Mouse (Mus musculus) lung, embryonic 14.5 days (tissue): ENCODE results near the gene Stat5b. TPM values are rescaled to one million over a fixed set of nuclear protein-coding genes. Genes with fewer than 3 reads are reported as not detected.

Experiments
- ATAC-seq: fragments of 200-750 bp; cut with Nextera tagmentation; 2 replicates; pipeline ENCODE4 v1.8.0; 2017; ENCODE audit warnings: mild to moderate bottlenecking, moderate TSS enrichment, moderate library complexity; ENCODE audit not compliant: insufficient read depth
- DNase-seq: peaks from one replicate; pipeline ENCODE4 v3.0.0-alpha.2; 2015
- H3K27ac ChIP-seq: fragments of 300-500 bp; sonication (generic); 2 replicates; pipeline ENCODE4 v1.5.1; 2014; ENCODE audit warnings: low read depth, mild to moderate bottlenecking, moderate library complexity
- H3K27me3 ChIP-seq: fragments of 300-500 bp; sonication (generic); 2 replicates; pipeline ENCODE4 v1.6.1; 2014; ENCODE audit warnings: low read length, control low read depth; ENCODE audit not compliant: insufficient read depth
- H3K36me3 ChIP-seq: fragments of 300-500 bp; sonication (generic); 2 replicates; pipeline ENCODE4 v1.6.1; 2014; ENCODE audit warnings: control low read depth; ENCODE audit not compliant: insufficient read depth
- H3K4me1 ChIP-seq: fragments of 300-500 bp; sonication (generic); 2 replicates; pipeline ENCODE4 v1.6.1; 2014; ENCODE audit warnings: antibody characterized with exemption, control low read depth; ENCODE audit not compliant: insufficient read depth
- H3K4me2 ChIP-seq: fragments of 300-500 bp; sonication (generic); 2 replicates; pipeline ENCODE4 v1.6.1; 2014; ENCODE audit warnings: mild to moderate bottlenecking
- H3K4me3 ChIP-seq: fragments of 300-500 bp; sonication (generic); 2 replicates; pipeline ENCODE4 v1.5.1; 2014; ENCODE audit warnings: low read depth, low read length
- H3K9ac ChIP-seq: fragments of 300-500 bp; sonication (generic); 2 replicates; pipeline ENCODE4 v1.6.1; 2014
- H3K9me3 ChIP-seq: fragments of 300-500 bp; sonication (generic); 2 replicates; pipeline ENCODE4 v1.6.1; 2016; ENCODE audit warnings: low read depth, low read length, control low read depth
- CTCF ChIP-seq: IDR thresholded peaks from 2 replicates; pipeline ENCODE4 v1.5.1; 2016; ENCODE audit warnings: antibody characterized with exemption, low read depth
- WGBS: fragments of 180-500 bp; shearing (Covaris S2); extraction: QIAGEN DNeasy Blood & Tissue Kit; methylation state at CpG from one replicate; pipeline ENCODE4 v1.1.7; 2014; 5-methylcytosine and 5-hydroxymethylcytosine counted together
- polyA plus RNA-seq: library from polyadenylated mRNA; unstranded; fragments of >200 nt; fragmentation: Nextera tagmentation; extraction: Ambion mirVana; gene quantifications from 2 replicates; pipeline ENCODE4 v1.2.1, GENCODE M21; 2014

Gene Stat5b
- polyA plus RNA-seq, 1 experiment from 2014 or later: 26.6 TPM

- no peak overlapping the region for H3K27ac ChIP-seq
- no peak for TF ChIP-seq CTCF
- 62% methylated on average over 7 of the region's 7 CpGs for WGBS
These were observed 15.1 kb upstream of the Stat5b start for GRCm38 (mm10) chr11:100865618-100866017.

GRCm38 (mm10) chr11:100863141-100863540 lies 12.6 kb upstream of the Stat5b start:
- DNase-seq: no peak
- Histone ChIP-seq H3K36me3 (no peaks in the 10 kb centered on the region), H3K4me3 (no peak overlapping the region), H3K9ac (no peak overlapping the region), H3K9me3 (no peaks in the 10 kb centered on the region), H3K27me3 (no peaks in the 10 kb centered on the region), H3K4me2 (no peak overlapping the region), H3K27ac (no peak overlapping the region), H3K4me1 (no peaks in the 10 kb centered on the region)
- WGBS: 81% methylated on average over 10 of the region's 10 CpGs
- no peak for ATAC-seq
- TF ChIP-seq CTCF: no peak

More at GRCm38 (mm10) chr11:100865618-100866017, 15.1 kb upstream of the Stat5b start:
- Histone ChIP-seq H3K9me3 (no peaks in the 10 kb centered on the region), H3K27me3 (no peaks in the 10 kb centered on the region), H3K9ac (no peak overlapping the region), H3K4me3 (no peak overlapping the region), H3K4me1 (no peaks in the 10 kb centered on the region), H3K36me3 (no peaks in the 10 kb centered on the region), H3K4me2 (no peak overlapping the region)
- ATAC-seq: no peak
- DNase-seq: no peak

GRCm38 (mm10) chr11:100861836-100862235 lies 11.3 kb upstream of the Stat5b start:
- no peak for ATAC-seq
- no peak for TF ChIP-seq CTCF

GRCm38 (mm10) chr11:100861335-100861734 lies 10.8 kb upstream of the Stat5b start:
- Histone ChIP-seq H3K36me3 (no peaks in the 10 kb centered on the region), H3K4me1 (no peaks in the 10 kb centered on the region), H3K9ac (no peak overlapping the region), H3K27me3 (no peaks in the 10 kb centered on the region), H3K27ac (no peak overlapping the region), H3K9me3 (no peaks in the 10 kb centered on the region), H3K4me3 (no peak overlapping the region), H3K4me2 (peak overlapping the region; percentile 77; the same call in 1 of the 2 replicates)
- TF ChIP-seq CTCF: no peak
- DNase-seq (no peak), ATAC-seq (no peak)
- 79% methylated on average over 7 of the region's 7 CpGs for WGBS

More at GRCm38 (mm10) chr11:100861836-100862235, 11.3 kb upstream of the Stat5b start:
- H3K9ac ChIP-seq: no peak overlapping the region
- H3K9me3 ChIP-seq: no peaks in the 10 kb centered on the region
- H3K36me3 ChIP-seq: no peaks in the 10 kb centered on the region
- H3K27me3 ChIP-seq: no peaks in the 10 kb centered on the region
- no peak overlapping the region for H3K4me2 ChIP-seq
- 27% methylated on average over 3 of the region's 3 CpGs for WGBS
- no peak for DNase-seq
- no peak overlapping the region for H3K27ac ChIP-seq
- H3K4me3 ChIP-seq: no peak overlapping the region
- no peaks in the 10 kb centered on the region for H3K4me1 ChIP-seq

GRCm38 (mm10) chr11:100860198-100861048 lies 9.9 kb upstream of the Stat5b start:
- peak; percentile 93 for ATAC-seq

GRCm38 (mm10) chr11:100859579-100860075 lies 9.1 kb upstream of the Stat5b start:
- TF ChIP-seq CTCF: no peak
- no peaks in the 10 kb centered on the region for H3K36me3 ChIP-seq
- H3K27me3 ChIP-seq: no peaks in the 10 kb centered on the region; the same call in 1 of the 2 replicates
- 35% methylated on average over 6 of the region's 6 CpGs for WGBS
- no peaks in the 10 kb centered on the region for H3K4me1 ChIP-seq
- no peaks in the 10 kb centered on the region for H3K9me3 ChIP-seq
- H3K9ac ChIP-seq: peak overlapping the region; percentile 52; the same call in 1 of the 2 replicates
- peak overlapping the region; percentile 49 for H3K4me3 ChIP-seq
- DNase-seq: no peak
- peak; percentile 7; the same call in 1 of the 2 replicates for ATAC-seq
- no peak overlapping the region for H3K27ac ChIP-seq
- H3K4me2 ChIP-seq: peak overlapping the region; percentile 77

More at GRCm38 (mm10) chr11:100860198-100861048, 9.9 kb upstream of the Stat5b start:
- no peaks in the 10 kb centered on the region for H3K36me3 ChIP-seq
- no peak for TF ChIP-seq CTCF
- H3K9me3 ChIP-seq: no peaks in the 10 kb centered on the region
- H3K27me3 ChIP-seq: no peaks in the 10 kb centered on the region; the same call in 1 of the 2 replicates
- H3K4me3 ChIP-seq: peak overlapping the region; percentile 49
- no peaks in the 10 kb centered on the region for H3K4me1 ChIP-seq
- H3K9ac ChIP-seq: peak overlapping the region; percentile 52
- under 1% methylated on average over 53 of the region's 55 CpGs for WGBS
- H3K4me2 ChIP-seq: peak overlapping the region; percentile 77
- no peak overlapping the region for H3K27ac ChIP-seq
- peak; percentile 84 for DNase-seq

GRCm38 (mm10) chr11:100858935-100859578 lies 8.5 kb upstream of the Stat5b start, which contains the start of gene Stat5a:
Gene Stat5a, plus strand, starts transcription at chr11:100859351.
- 47% methylated on average over 9 of the region's 9 CpGs for WGBS
- no peaks in the 10 kb centered on the region; the same call in 1 of the 2 replicates for H3K27me3 ChIP-seq
- H3K4me1 ChIP-seq: no peaks in the 10 kb centered on the region

More at GRCm38 (mm10) chr11:100858935-100859578, 8.5 kb upstream of the Stat5b start, which contains the start of gene Stat5a:
- H3K27ac ChIP-seq: no peak within 1 kb of the TSS
- TF ChIP-seq CTCF: no peak
- H3K4me3 ChIP-seq: peak within 1 kb of the TSS; percentile 49
- H3K9me3 ChIP-seq: no peaks in the 10 kb centered on the region
- DNase-seq (no peak), ATAC-seq (no peak)
- peak within 1 kb of the TSS; percentile 77 for H3K4me2 ChIP-seq
- no peaks in the 10 kb centered on the region for H3K36me3 ChIP-seq
- H3K9ac ChIP-seq: peak within 1 kb of the TSS; percentile 52
